Mouse (Mus musculus): Measurements from ENCODE around the gene Gas7.

Gene Gas7

DNA sequence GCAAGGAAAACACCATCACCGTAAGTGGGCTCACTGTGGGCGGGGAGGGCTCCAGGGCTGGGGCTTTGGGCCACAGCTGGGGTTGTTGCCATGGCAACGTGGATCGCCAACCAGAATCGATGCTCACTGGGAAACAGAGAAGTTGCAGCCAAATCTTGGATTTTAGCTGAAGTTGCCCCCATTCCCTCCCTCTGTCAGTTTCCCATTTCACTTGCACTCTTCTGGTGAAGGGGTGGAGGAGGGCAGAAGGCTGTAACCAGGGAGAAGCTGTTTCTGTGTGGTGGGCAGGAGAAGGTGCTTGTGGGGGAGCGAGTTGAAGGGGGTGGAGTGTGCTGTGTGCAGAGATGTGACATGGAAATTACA lies 197.6 kb downstream of the Gas7 start:
- DNase-seq (ENCODE audit: inconsistent ontology term): no peak

DNA sequence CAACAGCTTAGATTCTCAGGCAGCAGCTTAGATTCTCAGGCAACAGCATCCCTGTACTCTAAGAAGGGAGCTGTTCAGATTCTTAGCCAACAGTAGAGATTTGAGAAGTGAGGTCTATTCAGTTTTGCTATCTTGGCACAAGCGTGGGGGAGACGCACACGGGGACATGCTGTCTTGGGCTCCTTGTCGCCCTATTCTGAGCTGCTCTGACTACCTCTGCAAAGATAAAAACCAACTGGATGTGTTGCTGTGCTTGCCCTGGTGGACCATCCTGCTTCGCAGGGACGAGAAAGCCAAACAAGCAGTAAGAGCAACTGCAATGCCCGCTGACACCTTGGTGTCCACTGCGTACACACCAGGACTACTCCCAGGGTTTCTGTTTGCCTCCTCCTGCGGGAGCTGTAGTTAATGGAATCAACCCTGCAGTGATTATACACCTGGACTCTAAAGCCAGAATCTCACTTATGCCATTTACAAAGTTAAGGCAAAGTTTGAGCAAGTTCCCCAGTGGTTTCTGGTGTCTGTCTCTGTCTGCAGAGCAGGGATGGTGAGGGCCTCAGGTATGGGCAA lies 198.4 kb downstream of the Gas7 start:
- no peak for DNase-seq (ENCODE audit: inconsistent ontology term)

DNA sequence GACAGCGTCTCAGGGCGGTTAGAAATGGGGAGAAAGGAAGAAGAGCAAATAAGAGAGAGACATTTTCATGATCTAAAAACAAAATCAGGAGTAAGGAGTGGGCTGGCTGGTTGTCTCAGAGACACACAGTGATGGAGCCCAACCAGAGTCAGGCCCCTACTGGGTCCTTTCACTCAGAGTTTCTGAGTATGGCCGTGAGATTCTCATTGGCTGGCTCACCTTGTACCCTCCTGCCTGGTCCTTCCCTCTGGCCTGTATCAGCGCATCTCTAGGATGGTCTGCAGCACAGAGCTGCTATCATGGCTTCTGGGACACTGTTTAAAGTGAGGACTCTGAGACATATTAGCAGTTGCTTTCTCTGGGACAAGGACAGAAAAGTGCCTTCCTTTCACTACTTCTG lies 199.3 kb downstream of the Gas7 start:
- DNase-seq (ENCODE audit: inconsistent ontology term): no peak

DNA sequence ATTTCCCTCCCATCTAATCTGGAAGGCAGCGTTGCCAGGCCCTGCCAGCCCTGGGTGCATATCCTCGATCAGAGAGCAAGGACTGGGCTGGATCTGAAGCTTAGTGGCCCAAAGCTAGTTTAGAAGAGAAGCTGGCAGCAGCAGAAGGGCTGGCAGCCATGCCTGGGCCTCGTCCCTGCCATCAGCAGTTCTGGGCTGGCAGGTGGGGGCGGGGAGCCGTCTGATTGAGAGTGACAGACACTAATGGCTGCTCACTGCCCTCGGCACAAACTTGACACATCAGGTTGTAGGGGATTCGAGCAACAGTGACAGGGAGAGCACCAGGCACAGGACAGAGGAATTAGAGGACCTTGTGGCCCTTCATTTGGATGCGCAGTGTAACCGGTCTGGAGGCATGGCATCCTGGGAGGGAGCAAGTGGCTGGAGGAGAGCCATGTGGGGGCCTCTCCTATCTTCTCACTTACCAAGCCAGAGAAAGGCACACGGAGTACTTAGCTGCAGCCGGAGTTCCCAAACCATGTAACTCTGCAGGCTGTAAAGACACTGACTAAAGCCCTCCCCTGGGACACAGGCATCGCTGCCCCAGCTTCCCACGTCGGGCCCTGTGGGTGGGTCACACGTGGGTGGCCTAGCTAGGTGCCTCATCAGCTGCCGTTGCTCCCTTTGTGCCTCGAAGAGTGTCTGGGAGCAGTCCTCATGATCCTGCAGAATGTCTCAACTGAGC lies 200.2 kb downstream of the Gas7 start:
- peak; percentile 36 for DNase-seq (ENCODE audit: inconsistent ontology term)

DNA sequence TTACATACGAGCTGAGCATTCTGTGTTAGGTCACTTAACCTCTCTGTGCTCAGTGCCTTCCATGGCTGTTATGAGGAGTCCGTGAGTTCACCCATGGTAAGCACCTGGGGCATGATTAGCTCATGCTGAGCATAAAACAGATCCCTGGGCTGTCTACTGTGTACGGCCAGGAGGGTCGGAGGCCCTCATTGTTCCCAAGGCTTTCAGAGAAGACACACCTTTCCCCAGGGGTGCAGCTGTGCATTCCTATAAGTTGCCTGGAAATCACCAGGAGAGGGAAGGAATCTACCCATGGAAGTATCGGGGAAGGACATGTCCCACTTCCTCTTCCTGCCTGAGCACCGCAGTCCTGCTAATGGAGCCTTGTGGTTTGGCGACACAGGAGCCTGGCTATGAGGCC lies 201.1 kb downstream of the Gas7 start:
- no peak for DNase-seq (ENCODE audit: inconsistent ontology term)

DNA sequence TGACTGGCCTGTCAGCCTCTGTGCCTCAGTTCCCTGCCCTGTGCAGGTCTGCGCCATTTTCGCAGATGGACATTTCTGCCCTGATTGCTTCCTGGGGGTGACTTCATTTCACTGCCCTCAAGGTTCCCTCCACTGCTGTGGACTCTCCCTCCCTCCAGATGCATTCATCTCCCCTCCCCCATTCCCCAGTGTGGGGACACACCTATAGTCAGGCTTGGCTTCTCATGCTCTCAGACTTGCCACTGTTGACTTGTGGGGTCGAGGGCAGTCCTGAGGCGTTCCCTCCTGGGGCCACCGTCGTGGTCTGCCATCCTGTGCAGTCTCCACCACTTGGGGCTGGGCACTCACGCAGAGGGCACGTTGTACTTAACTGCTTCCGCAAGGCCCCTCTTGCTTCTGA lies 201.6 kb downstream of the Gas7 start:
- no peak for DNase-seq (ENCODE audit: inconsistent ontology term)

DNA sequence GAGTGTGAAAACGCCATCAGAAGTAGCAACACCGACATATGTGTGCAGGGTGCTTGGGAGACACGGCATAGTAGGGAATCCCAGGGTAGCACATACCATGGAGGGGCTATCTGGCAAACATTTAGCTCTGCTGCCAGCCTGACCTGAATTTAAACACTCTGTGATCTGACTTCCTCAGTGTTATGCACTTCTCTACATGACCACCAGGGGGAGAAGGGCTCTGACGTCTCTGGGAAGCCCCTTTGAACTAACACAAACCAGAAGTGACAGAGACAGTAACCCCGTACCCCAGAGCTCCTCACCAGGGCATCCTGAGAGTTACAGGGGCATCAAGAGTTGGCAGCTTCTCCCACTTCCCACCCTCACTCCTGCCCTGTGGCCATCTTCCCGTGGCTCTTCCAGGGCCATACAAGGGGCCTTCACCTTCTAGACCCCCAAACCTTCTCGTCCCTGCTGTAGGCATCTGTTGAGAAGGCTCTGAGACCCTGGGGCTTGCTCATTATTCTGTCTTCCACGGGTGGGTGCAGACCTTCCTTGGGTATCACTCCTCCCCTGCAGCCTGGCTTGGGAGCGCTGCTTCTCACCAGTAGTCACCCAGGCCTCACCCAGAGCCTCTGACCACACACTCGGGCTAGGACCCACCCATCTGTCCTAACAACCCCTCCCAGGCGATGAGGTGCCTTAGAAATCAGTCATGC lies 202.6 kb downstream of the Gas7 start:
- no peak for DNase-seq (ENCODE audit: inconsistent ontology term)

DNA sequence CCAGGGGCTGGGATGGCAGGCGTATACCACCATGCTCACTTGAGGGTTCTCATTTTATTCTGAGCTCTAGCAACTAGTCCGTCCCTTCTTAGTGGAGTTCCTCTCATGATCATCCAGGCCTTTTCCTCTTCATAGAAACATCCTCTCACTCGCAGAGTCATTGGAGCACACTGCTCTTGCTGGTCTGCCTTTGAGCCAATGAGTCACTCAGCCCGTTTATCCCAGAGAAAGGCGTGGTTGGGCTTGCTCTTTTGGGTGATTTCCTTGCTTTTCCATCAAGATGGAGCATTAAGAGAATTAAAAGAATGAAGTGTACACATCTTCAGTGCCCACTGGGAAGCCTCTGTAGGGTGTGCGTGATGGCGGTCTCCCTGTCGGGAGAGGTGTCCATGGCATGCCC lies 206.2 kb downstream of the Gas7 start:
- DNase-seq (ENCODE audit: inconsistent ontology term): no peak

DNA sequence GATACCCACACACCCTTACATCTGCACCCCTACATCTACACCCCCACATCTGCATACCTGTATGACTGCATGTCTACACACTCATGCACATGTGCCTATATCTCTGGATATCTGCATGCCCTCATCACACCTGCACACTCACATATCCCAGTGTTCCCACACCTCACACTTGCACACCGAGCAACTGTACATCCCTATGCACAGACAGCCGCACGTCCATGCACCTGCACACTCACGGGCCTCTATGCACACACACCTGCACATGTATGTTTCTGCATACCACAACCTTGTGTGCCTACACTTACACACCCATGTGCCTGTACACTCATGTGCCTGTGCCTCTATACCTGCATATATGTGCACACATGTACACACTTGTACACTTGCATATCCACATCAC lies 208.2 kb downstream of the Gas7 start:
- DNase-seq (ENCODE audit: inconsistent ontology term): no peak

DNA sequence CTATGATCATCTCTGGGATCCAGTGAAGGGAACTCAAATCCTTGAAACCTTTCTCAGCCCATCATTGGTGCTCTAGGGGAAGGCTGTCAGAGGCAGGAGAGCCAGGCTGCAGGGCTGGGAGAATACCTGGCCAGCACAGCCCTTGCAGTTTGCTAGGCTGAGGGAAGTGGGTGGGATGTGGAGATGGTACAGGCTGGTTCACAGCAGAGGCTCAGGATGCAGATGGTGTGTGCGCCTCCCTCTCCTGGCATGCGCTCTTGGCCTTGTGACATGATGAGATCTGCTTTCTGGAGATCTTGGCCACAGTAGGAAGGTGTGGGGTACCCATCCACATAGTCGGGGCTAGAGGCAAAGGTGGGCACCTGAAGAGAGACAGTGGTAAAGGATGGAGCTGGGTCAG lies 209.0 kb downstream of the Gas7 start:
- DNase-seq (ENCODE audit: inconsistent ontology term): no peak

DNA sequence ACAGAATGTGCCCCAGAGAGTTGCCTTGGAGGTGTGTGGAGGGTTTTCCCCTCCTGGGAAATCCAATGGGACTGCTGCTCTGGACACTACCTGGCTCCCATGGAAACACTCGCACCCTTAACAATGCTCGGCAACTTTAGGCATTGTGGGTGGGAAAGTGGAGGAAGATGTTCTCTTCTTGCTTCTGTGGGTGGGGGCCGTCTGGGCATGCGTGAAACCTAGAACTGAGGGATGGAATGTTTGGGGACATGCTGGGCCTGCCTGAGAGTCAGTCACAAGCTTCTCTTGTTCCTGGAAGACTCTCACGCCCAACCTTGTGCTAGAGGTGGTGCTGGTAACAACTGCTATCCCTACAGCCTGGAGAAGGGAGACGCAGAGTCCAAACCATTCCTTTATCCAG lies 209.7 kb downstream of the Gas7 start:
- no peak for DNase-seq (ENCODE audit: inconsistent ontology term)

DNA sequence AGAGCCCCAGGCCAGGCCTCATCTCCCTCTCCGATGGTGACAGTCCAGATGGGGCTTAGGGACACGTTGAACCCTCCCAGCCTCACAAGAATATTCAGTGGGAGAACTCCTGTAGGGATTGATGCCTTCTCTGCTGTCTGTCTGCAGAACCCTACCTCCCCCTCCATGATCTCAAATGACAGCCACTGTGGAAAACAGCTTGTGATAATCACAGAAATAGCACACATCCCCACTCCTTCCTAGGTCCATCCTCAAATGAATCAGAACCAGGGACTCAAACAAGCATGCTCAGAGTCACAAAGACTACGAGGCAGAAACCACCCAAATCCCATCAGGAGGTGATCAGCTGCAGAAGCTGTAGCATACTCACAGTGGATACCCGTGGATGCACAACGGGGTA lies 210.9 kb downstream of the Gas7 start:
- no peak for DNase-seq (ENCODE audit: inconsistent ontology term)

DNA sequence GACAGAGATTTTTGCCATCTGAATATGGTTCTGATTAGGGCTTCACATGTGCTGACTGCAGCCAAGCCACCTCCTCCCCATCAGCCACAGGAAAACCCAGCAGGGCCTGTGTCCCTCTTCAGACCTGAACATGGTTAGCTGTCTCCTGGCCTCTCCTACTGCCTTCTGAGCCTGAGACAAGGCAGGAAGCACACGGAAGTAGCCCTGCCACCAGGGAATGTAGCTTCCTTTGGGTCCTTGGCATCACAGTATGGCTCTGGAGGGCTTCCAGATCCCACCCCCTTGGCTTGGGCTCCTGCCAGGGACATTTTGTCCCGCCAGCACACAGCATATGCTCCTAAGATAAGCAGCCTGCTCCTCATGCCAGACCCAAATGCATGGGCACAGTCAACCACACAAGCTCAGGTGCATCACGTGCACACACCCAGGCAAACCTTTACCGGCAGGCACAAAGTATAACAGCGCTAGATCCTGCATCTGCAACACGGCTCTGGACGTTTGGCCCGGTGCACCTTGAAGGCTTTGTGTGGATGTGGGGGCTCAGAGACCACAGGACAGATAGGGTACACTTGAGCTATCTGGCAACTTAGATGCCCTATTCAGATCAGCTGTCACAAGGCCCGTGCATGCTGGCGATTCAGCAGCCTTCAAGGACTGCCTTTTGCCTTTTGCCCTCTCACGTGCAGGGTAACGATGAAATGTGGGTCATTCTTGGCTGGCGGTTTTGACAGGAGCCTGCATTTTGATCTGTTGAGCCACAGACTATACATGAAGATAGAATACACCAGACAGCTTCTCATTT lies 212.5 kb downstream of the Gas7 start:
- DNase-seq (ENCODE audit: inconsistent ontology term): peak; percentile 40

DNA sequence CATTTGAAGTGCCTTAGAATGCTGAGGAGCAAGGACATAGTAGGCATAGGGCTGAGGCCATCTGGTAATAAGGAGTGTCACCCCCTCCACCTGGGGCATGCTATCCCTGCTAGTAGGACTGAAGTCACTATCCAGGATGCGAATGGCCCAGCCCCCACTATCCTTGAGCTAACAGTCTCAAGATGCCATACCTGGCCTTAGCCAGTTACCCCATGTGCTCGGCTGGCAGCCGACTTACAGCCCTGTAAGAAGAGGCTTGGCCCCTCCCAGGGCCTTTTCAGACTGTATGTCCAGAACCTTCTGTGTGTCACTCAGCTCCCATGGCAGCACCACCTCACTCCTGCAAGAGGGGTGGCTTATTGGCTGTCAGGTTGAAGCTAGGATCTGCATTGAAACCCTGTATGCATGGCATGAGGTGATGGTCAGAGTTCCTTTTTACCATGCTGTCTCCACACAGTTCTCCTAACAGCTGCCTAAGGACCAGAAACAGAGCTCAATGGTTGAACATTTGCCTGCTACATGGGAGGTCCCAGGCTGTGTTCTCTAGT lies 213.3 kb downstream of the Gas7 start:
- DNase-seq (ENCODE audit: inconsistent ontology term): no peak

DNA sequence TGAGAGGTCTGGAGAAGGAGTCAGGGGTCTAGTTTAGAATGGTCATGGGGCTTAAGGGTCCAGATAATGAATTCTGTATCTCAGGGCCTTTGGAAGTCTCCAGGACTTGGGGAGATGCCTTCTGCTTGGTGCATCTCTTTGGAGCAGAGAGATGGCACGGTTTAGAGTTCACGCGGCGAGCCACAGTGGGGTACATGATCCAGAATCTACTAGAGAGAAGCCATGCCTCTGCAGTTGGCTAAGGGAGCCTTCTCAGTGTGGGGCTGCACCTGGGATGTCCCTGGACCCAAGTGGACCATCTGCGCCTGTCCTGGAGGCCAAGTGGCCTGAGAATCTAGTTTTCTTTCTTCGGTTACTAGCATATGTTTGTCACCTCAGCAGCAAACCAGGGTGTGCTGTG lies 214.8 kb downstream of the Gas7 start:
- DNase-seq (ENCODE audit: inconsistent ontology term): no peak

DNA sequence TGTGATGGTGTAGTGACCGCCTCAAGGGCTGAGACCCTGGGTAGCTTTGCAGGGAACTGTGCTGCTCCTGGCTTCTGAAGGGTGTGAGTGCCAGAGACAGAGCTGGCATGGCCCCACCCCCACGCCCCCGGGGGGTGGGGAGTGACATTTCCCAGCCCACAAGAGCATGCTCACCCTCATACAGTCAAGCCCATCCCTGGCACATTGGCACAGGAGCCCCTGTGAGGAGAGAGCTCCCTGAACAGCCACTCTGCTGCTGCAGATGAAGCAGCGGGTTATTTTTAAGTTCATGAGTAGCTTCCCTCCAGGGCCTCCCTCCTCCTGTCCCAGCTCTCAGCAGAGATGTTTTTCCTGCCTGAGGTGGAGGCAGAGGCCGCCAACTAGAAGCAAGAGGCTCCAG lies 216.9 kb downstream of the Gas7 start:
- DNase-seq (ENCODE audit: inconsistent ontology term): no peak

DNA sequence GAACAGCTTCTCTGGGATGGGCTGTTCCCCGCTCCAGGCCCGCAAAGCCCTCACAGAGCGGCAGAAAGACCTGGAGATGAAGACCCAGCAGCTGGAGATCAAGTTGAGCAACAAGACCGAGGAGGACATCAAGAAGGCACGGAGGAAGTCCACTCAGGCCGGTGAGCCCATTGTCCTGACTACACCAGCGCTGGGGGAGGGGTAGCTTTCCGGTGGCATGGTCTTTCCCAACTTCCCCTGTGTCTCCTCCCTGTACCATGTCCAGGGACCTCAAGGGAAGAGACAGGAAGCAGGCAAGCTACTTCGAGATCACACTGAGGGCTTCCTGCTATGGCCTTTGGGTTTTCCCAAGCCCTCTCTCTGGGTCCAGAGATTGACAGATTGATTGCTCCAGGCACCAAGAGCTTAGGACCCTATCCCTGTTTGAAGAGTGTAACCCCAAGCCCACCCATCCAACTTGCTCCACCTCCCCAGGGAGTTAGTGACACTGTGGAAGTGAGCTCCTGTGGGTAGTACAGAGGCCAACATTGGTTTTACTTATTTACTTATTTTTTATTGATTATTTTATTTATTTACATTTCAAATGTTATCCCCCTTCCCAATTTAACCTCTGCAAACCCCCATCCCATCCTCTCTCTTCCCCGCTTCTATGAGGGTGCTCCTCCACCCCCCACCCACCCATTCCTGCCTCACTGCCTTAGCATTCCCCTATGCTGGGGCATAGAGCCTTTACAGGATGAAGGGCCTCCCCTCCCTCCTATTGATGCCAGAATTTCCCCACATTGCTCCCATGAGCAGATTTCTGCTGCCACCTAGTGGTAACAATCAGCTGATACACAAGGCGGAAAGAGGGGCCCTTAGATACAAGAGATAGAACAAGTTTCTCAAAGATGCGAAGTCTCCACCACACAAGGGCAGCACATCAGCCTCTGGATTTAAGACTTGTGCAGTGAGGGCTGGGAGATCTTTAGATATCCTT lies 220.6 kb downstream of the Gas7 start:
- DNase-seq (ENCODE audit: inconsistent ontology term): peak; percentile 62

DNA sequence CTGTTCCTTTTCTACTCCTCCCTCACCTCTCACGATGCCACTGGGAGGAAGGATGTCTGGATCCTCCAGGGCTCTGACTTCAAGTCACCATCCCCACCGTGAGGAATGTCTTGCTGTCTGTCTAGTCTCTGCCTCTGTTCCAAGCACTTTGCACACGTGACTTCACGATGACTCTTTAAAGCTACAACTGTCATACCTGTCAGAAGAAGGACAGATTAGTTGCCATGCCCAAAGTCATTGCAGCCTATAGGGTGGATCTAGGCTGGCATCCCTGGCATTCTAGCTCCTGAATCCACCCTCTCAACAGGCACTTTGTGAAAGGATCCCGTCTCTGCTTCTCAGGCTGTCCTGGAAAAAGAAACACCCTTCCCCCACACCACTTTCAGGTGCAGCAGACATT lies 224.1 kb downstream of the Gas7 start:
- no peak for DNase-seq (ENCODE audit: inconsistent ontology term)

DNA sequence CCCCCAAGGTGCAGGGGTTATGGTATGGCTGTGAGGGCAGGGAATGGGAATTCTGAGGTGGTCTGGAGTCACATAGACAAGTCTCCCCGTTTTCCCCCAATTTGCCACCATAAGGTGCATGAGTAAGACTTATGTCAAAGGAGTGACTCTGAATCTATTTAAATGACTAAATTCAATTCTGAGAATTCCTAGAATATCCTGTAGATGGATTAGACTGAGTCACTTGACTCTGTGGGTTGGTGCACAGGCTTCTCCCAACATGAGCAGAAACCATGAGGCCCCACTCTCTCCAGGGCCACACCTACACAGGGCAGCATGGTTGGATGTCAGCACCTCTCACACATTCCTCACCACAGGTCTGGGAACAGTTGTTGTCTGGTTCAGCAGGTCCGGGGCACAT lies 224.7 kb downstream of the Gas7 start:
- DNase-seq (ENCODE audit: inconsistent ontology term): no peak

DNA sequence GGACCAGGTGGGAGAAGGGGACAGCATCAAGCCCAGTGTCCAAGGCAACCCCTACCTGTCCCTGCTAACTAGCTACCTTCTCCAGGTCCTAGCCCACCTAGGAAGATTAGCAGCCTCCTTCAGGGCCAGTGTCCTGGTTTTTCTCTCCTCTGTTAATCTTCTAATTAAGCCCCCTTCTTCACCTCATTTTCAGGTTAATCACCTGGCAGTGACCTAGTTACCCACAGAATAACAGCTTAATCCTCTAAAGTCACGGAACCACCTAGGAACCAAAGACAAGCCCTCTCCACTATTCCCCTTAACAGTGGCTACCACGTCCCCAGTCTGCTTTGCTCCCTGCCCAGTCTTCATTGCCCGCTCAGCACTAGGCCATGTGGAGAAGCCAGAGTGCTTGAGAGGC lies 226.6 kb downstream of the Gas7 start:
- no peak for DNase-seq (ENCODE audit: inconsistent ontology term)

DNA sequence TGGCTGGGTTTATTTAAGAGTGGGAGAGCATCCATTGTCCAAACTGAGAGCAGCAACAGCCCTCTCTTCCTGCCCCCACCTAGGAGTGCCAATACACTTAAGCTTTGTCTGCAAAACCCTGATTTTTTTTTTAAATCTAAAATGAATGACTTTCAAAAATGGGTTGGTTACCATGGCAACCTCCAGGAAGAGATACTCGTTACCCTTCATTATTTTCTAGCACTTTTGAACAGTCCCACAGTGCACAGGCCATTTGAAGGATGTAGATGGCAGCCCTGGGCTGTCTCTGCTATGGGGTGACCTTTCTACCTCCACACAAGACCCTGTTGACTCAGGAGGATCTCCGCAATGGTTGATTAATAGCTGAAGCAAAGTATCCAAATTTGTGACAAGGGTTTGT lies 230.9 kb downstream of the Gas7 start:
- no peak for DNase-seq (ENCODE audit: inconsistent ontology term)

All from Muller cell, postnatal 12 days (primary cell).